ENCODE assay signal across 11 mouse cellular contexts in genomic region chr6:52171331-52171730, GRCm38 (mm10). TPM values are rescaled to one million over a fixed set of nuclear protein-coding genes. Genes with fewer than 3 reads are reported as not detected.
DNase-seq lines count a peak whose midpoint lies in the region; ATAC-seq lines count a peak whose summit lies in the region.
"Had no signal": no experiment of that assay in that cellular context is flagged by ENCODE, and none has a peak within 500 bp of the region (broad histone marks: within the 10 kb centered on the region; RNA-seq: fewer than 3 reads in every experiment).

No protein-coding gene starts in this region.

- no peak overlapping the region for H3K4me3 ChIP-seq in heart, embryonic 16.5 days (ENCODE audit: low read length)
- no peak overlapping the region for H3K4me3 ChIP-seq in intestine, embryonic 16.5 days (ENCODE audit: low read length)
- H3K4me3 ChIP-seq in neural tube, embryonic 12.5 days: no peak overlapping the region

- peak overlapping the region; percentile 33 for H3K27ac ChIP-seq in heart, embryonic 16.5 days (ENCODE audit: low read length)
- peak overlapping the region; percentile 93 for H3K27ac ChIP-seq in intestine, embryonic 16.5 days (ENCODE audit: low read length)
- peak overlapping the region; percentile 96 for H3K27ac ChIP-seq in neural tube, embryonic 12.5 days
- H3K27ac ChIP-seq: liver, embryonic 14.5 days had no signal

- no peak for ATAC-seq in heart, embryonic 16.5 days (replicated peaks; ENCODE audit: extremely low read depth, insufficient read depth, low FRiP score)
- no peak for ATAC-seq in intestine, embryonic 16.5 days
- no peak for ATAC-seq in neural tube, embryonic 12.5 days (ENCODE audit: low FRiP score, low read depth)

- no peak overlapping the region for H3K4me2 ChIP-seq in heart, embryonic 16.5 days (ENCODE audit: low read depth, low read length)
- H3K4me2 ChIP-seq in intestine, embryonic 16.5 days (ENCODE audit: low read depth, low read length): peak overlapping the region; percentile 52; the same call in 1 of the 2 replicates
- peak overlapping the region; percentile 99 for H3K4me2 ChIP-seq in neural tube, embryonic 12.5 days (replicated peaks)

- no peaks in the 10 kb centered on the region for H3K36me3 ChIP-seq in heart, embryonic 16.5 days (ENCODE audit: control insufficient read depth, insufficient read depth)
- H3K36me3 ChIP-seq in intestine, embryonic 16.5 days (ENCODE audit: control insufficient read depth, insufficient read depth, low read length): no peaks in the 10 kb centered on the region
- peaks cover 21% of the 10 kb centered on the region for H3K36me3 ChIP-seq in neural tube, embryonic 12.5 days

- H3K9me3 ChIP-seq in heart, embryonic 16.5 days (replicated peaks; ENCODE audit: control insufficient read depth, low read length): no peaks in the 10 kb centered on the region
- no peaks in the 10 kb centered on the region for H3K9me3 ChIP-seq in intestine, embryonic 16.5 days (ENCODE audit: control insufficient read depth, low read length)
- no peaks in the 10 kb centered on the region for H3K9me3 ChIP-seq in neural tube, embryonic 12.5 days

- 16% methylated on average over 4 of the region's 4 CpGs for WGBS in heart, embryonic 16.5 days
- 31% methylated on average over 4 of the region's 4 CpGs for WGBS in intestine, embryonic 16.5 days
- WGBS in neural tube, embryonic 12.5 days: 3% methylated on average over 4 of the region's 4 CpGs

- H3K27me3 ChIP-seq in heart, embryonic 16.5 days (ENCODE audit: control insufficient read depth, insufficient read depth, low read length): peaks cover 90% of the 10 kb centered on the region
- H3K27me3 ChIP-seq in intestine, embryonic 16.5 days (replicated peaks; ENCODE audit: control insufficient read depth, insufficient read depth, low read length): peaks cover 19% of the 10 kb centered on the region; the same call in 1 of the 2 replicates
- H3K27me3 ChIP-seq in neural tube, embryonic 12.5 days (replicated peaks): no peaks in the 10 kb centered on the region

- intact Hi-C loops in left cerebral cortex, postnatal 14 days (cut with DNase I): no loop called here
- intact Hi-C loops in gastrocnemius, postnatal 36 days (cut with DNase I): no loop called here

- H3K9ac ChIP-seq in heart, embryonic 16.5 days (ENCODE audit: low read length): no peak overlapping the region
- H3K9ac ChIP-seq in intestine, embryonic 16.5 days (ENCODE audit: low read depth, low read length): 0 out of 2 replicates have a peak overlapping the region, but pooled peaks have one; percentile 68
- peak overlapping the region; percentile 99 for H3K9ac ChIP-seq in neural tube, embryonic 12.5 days
- H3K9ac ChIP-seq: liver, embryonic 14.5 days had no signal

- H3K4me1 ChIP-seq in heart, embryonic 16.5 days (ENCODE audit: control insufficient read depth, insufficient read depth, low read length): peaks cover 2% of the 10 kb centered on the region; the same call in 1 of the 2 replicates
- H3K4me1 ChIP-seq in intestine, embryonic 16.5 days (ENCODE audit: control insufficient read depth, insufficient read depth, low read length): peaks cover 28% of the 10 kb centered on the region
- H3K4me1 ChIP-seq in neural tube, embryonic 12.5 days: peaks cover 84% of the 10 kb centered on the region

- no peak for DNase-seq in heart, adult 9 months (ENCODE audit: low spot score in 2 of 2)
- peak; percentile 88 for DNase-seq in embryo, embryonic 11 days
- DNase-seq in left cerebral cortex, postnatal 14 days (ENCODE audit: low spot score in 2 of 2): no peak
- no peak for DNase-seq in cerebellum, adult 18-20 months
- no peak for DNase-seq in gastrocnemius, postnatal 36 days

RNA-seq across cellular contexts. Expression of gene 5730596B20Rik, which starts 6.0 kb away (rescaled TPM):
- polyA plus RNA-seq in heart, embryonic 16.5 days (2015; fragmentation: Nextera tagmentation; extraction: Ambion mirVana): 0.13 and 0.32 TPM in 2 replicates
- polyA plus RNA-seq in intestine, embryonic 16.5 days (2015; fragmentation: Nextera tagmentation; extraction: Ambion mirVana): 1.5 TPM in 2 replicates
- 6.4 and 7.0 TPM in 2 replicates for polyA plus RNA-seq in neural tube, embryonic 12.5 days (2016; fragmentation: Nextera tagmentation; extraction: Ambion mirVana)
- total RNA-seq in left cerebral cortex, postnatal 14 days (2021): not detected
- total RNA-seq in gastrocnemius, postnatal 36 days (2021): not detected
- total RNA-seq: neutrophil, adult 5-6 weeks had no signal
- polyA plus RNA-seq: frontal cortex, adult 2 months had no signal

RNA-seq across cellular contexts. Expression of gene Hoxa2, which starts 6.7 kb away (rescaled TPM):
- 1.5 and 2.0 TPM in 2 replicates for polyA plus RNA-seq in heart, embryonic 16.5 days (2015; fragmentation: Nextera tagmentation; extraction: Ambion mirVana)
- polyA plus RNA-seq in intestine, embryonic 16.5 days (2015; fragmentation: Nextera tagmentation; extraction: Ambion mirVana): 5.0 and 5.1 TPM in 2 replicates
- polyA plus RNA-seq in neural tube, embryonic 12.5 days (2016; fragmentation: Nextera tagmentation; extraction: Ambion mirVana): 25.6 and 34.2 TPM in 2 replicates
- total RNA-seq in left cerebral cortex, postnatal 14 days (2021): not detected
- under 1 TPM in 1 of 2 experiments, not detected in 1; 0.22 TPM for total RNA-seq in gastrocnemius, postnatal 36 days (2021)
- total RNA-seq: neutrophil, adult 5-6 weeks had no signal
- polyA plus RNA-seq: frontal cortex, adult 2 months had no signal

RNA-seq across cellular contexts. Expression of gene Hoxa1, which starts 13.2 kb away (rescaled TPM):
- polyA plus RNA-seq in heart, embryonic 16.5 days (2015; fragmentation: Nextera tagmentation; extraction: Ambion mirVana): 0.44 and 0.68 TPM in 2 replicates
- polyA plus RNA-seq in intestine, embryonic 16.5 days (2015; fragmentation: Nextera tagmentation; extraction: Ambion mirVana): 0.72 and 0.88 TPM in 2 replicates
- polyA plus RNA-seq in neural tube, embryonic 12.5 days (2016; fragmentation: Nextera tagmentation; extraction: Ambion mirVana): 4.7 and 5.0 TPM in 2 replicates
- total RNA-seq in left cerebral cortex, postnatal 14 days (2021): not detected
- under 1 TPM; 0.13 to 0.15 TPM for total RNA-seq in gastrocnemius, postnatal 36 days (2021)
- total RNA-seq: neutrophil, adult 5-6 weeks had no signal

RNA-seq across cellular contexts. Expression of gene Hoxa4, which starts 20.2 kb away (rescaled TPM):
- 0.54 TPM in 1 of 2 replicates, not detected in the other for polyA plus RNA-seq in heart, embryonic 16.5 days (2015; fragmentation: Nextera tagmentation; extraction: Ambion mirVana)
- 1.7 and 2.4 TPM in 2 replicates for polyA plus RNA-seq in intestine, embryonic 16.5 days (2015; fragmentation: Nextera tagmentation; extraction: Ambion mirVana)
- polyA plus RNA-seq in neural tube, embryonic 12.5 days (2016; fragmentation: Nextera tagmentation; extraction: Ambion mirVana): 7.1 and 9.7 TPM in 2 replicates
- total RNA-seq in left cerebral cortex, postnatal 14 days (2021): not detected
- total RNA-seq in gastrocnemius, postnatal 36 days (2021): 1 to 10 TPM; 2.0 TPM
- total RNA-seq: neutrophil, adult 5-6 weeks had no signal
- polyA plus RNA-seq: frontal cortex, adult 2 months had no signal

RNA-seq across cellular contexts. Expression of gene Hoxa5, which starts 33.1 kb away (rescaled TPM):
- 1.3 and 3.3 TPM in 2 replicates for polyA plus RNA-seq in heart, embryonic 16.5 days (2015; fragmentation: Nextera tagmentation; extraction: Ambion mirVana)
- polyA plus RNA-seq in intestine, embryonic 16.5 days (2015; fragmentation: Nextera tagmentation; extraction: Ambion mirVana): 15.3 and 15.5 TPM in 2 replicates
- 72.6 and 76.1 TPM in 2 replicates for polyA plus RNA-seq in neural tube, embryonic 12.5 days (2016; fragmentation: Nextera tagmentation; extraction: Ambion mirVana)
- not detected for total RNA-seq in left cerebral cortex, postnatal 14 days (2021)
- total RNA-seq in gastrocnemius, postnatal 36 days (2021): 1 to 10 TPM; 1.6 to 2.0 TPM
- total RNA-seq: neutrophil, adult 5-6 weeks had no signal
- polyA plus RNA-seq: frontal cortex, adult 2 months had no signal

Comparison
In these comparisons a context has a peak if more than half of its experiments do, and no peak if none do; other contexts are left out.
1. H3K27ac ChIP-seq: peak in every context shown above with its lines; median percentile 96 in neural tube, embryonic 12.5 days; 93 in intestine, embryonic 16.5 days; 33 in heart, embryonic 16.5 days.